Mouse (Mus musculus): ENCODE data around the gene Ptprq. TPM values are rescaled to one million over a fixed set of nuclear protein-coding genes. Genes with fewer than 3 reads are reported as not detected.

The Ptprq gene
- total and polyA plus RNA-seq, 3 experiments, result 0.02 to 0.32 (median 0.17) TPM

- DNase-seq, result no peak
Observed at GRCm38 (mm10) chr10:107628104-107628503, 91.7 kb downstream of the Ptprq start.

- no peak for DNase-seq
Observed at GRCm38 (mm10) chr10:107626648-107627047, 93.2 kb downstream of the Ptprq start.

GRCm38 (mm10) chr10:107624211-107624610, 95.6 kb downstream of the Ptprq start:
- DNase-seq, result no peak

GRCm38 (mm10) chr10:107615460-107615859, 104.4 kb downstream of the Ptprq start:
- DNase-seq, result no peak

- DNase-seq, result no peak
Observed at GRCm38 (mm10) chr10:107601371-107601770, 118.5 kb downstream of the Ptprq start.

- DNase-seq, result no peak
Observed at GRCm38 (mm10) chr10:107583360-107583759, 136.5 kb downstream of the Ptprq start.

GRCm38 (mm10) chr10:107569044-107569443, 150.8 kb downstream of the Ptprq start:
- DNase-seq, result no peak

- no peak for DNase-seq
Observed at GRCm38 (mm10) chr10:107568261-107568660, 151.6 kb downstream of the Ptprq start.

GRCm38 (mm10) chr10:107562875-107563274, 157.0 kb downstream of the Ptprq start:
- no peak for DNase-seq

- no peak for DNase-seq
Observed at GRCm38 (mm10) chr10:107560881-107561280, 159.0 kb downstream of the Ptprq start.

- DNase-seq, result no peak
Observed at GRCm38 (mm10) chr10:107543026-107543425, 176.8 kb downstream of the Ptprq start.

- DNase-seq, result no peak
Observed at GRCm38 (mm10) chr10:107528758-107529157, 191.1 kb downstream of the Ptprq start.

- DNase-seq, result no peak
Observed at GRCm38 (mm10) chr10:107519216-107519615, 200.6 kb downstream of the Ptprq start.

GRCm38 (mm10) chr10:107516641-107517040, 203.2 kb downstream of the Ptprq start:
- DNase-seq, result no peak

- no peak for DNase-seq
Observed at GRCm38 (mm10) chr10:107514735-107515134, 205.1 kb downstream of the Ptprq start.

GRCm38 (mm10) chr10:107506397-107506796, 213.5 kb downstream of the Ptprq start:
- DNase-seq, result no peak

GRCm38 (mm10) chr10:107503430-107503829, 216.4 kb downstream of the Ptprq start:
- no peak for DNase-seq

- no peak for DNase-seq
Observed at GRCm38 (mm10) chr10:107502193-107502592, 217.7 kb downstream of the Ptprq start.

GRCm38 (mm10) chr10:107499656-107500055, 220.2 kb downstream of the Ptprq start:
- DNase-seq, result no peak

- DNase-seq, result no peak
Observed at GRCm38 (mm10) chr10:107496402-107496801, 223.4 kb downstream of the Ptprq start.

GRCm38 (mm10) chr10:107494568-107494967, 225.3 kb downstream of the Ptprq start, which contains the start of gene Myf6:
Gene Myf6 (minus strand): TSS chr10:107494737.
- DNase-seq, result no peak

GRCm38 (mm10) chr10:107493580-107494474, 226.0 kb downstream of the Ptprq start:
- DNase-seq, result no peak

- DNase-seq, result no peak
Observed at GRCm38 (mm10) chr10:107492867-107493579, 226.8 kb downstream of the Ptprq start.

Measured in adrenal gland, adult 2 months (tissue).